ENCODE assay signal across 8 mouse cellular contexts in genomic region chr16:90283266-90283904, GRCm38 (mm10). TPM values are rescaled to one million over a fixed set of nuclear protein-coding genes. Genes with fewer than 3 reads are reported as not detected.
A peak's percentile ranks its signal among the peaks of the same experiment; 100 is the strongest.
DNase-seq lines count a peak whose midpoint lies in the region; ATAC-seq and TF ChIP-seq lines count a peak whose summit lies in the region.

No protein-coding gene starts in this region.

- H3K36me3 ChIP-seq in forebrain, embryonic 10.5 days (replicated peaks), result peaks cover 10% of the 10 kb centered on the region
- H3K36me3 ChIP-seq in hindbrain, embryonic 13.5 days, result no peaks in the 10 kb centered on the region
- no peaks in the 10 kb centered on the region for H3K36me3 ChIP-seq in limb, embryonic 15.5 days
- H3K36me3 ChIP-seq in midbrain, embryonic 15.5 days (replicated peaks), result no peaks in the 10 kb centered on the region
- no peaks in the 10 kb centered on the region for H3K36me3 ChIP-seq in stomach, postnatal 0 days (ENCODE audit: control insufficient read depth, insufficient read depth, low read length)

- peak overlapping the region; percentile 99 for H3K4me3 ChIP-seq in left cerebral cortex, adult 2 months
- peak overlapping the region; percentile 100 for H3K4me3 ChIP-seq in forebrain, embryonic 10.5 days
- peak overlapping the region; percentile 99 for H3K4me3 ChIP-seq in hindbrain, embryonic 13.5 days
- peak overlapping the region; percentile 100 for H3K4me3 ChIP-seq in limb, embryonic 15.5 days
- peak overlapping the region; percentile 88 for H3K4me3 ChIP-seq in midbrain, embryonic 15.5 days
- H3K4me3 ChIP-seq in stomach, postnatal 0 days (ENCODE audit: low read depth, low read length), result peak overlapping the region; percentile 99

- peak overlapping the region; percentile 87 for H3K27ac ChIP-seq in left cerebral cortex, adult 2 months
- H3K27ac ChIP-seq in forebrain, embryonic 10.5 days, result peak overlapping the region; percentile 99
- H3K27ac ChIP-seq in hindbrain, embryonic 13.5 days, result peak overlapping the region; percentile 96
- peak overlapping the region; percentile 95 for H3K27ac ChIP-seq in limb, embryonic 15.5 days
- peak overlapping the region; percentile 92 for H3K27ac ChIP-seq in midbrain, embryonic 15.5 days
- peak overlapping the region; percentile 97 for H3K27ac ChIP-seq in stomach, postnatal 0 days (replicated peaks)

- H3K4me1 ChIP-seq in forebrain, embryonic 10.5 days, result peaks cover 51% of the 10 kb centered on the region
- peaks cover 51% of the 10 kb centered on the region for H3K4me1 ChIP-seq in hindbrain, embryonic 13.5 days (replicated peaks)
- H3K4me1 ChIP-seq in limb, embryonic 15.5 days, result peaks cover 38% of the 10 kb centered on the region
- peaks cover 46% of the 10 kb centered on the region for H3K4me1 ChIP-seq in midbrain, embryonic 15.5 days
- H3K4me1 ChIP-seq in stomach, postnatal 0 days (replicated peaks; ENCODE audit: control insufficient read depth, insufficient read depth), result no peaks in the 10 kb centered on the region; the same call in 1 of the 2 replicates

- H3K9ac ChIP-seq in hindbrain, embryonic 13.5 days, result peak overlapping the region; percentile 98
- H3K9ac ChIP-seq in limb, embryonic 15.5 days, result peak overlapping the region; percentile 96
- H3K9ac ChIP-seq in midbrain, embryonic 15.5 days, result peak overlapping the region; percentile 87
- peak overlapping the region; percentile 98 for H3K9ac ChIP-seq in stomach, postnatal 0 days (ENCODE audit: low read length)

- no peak for TF ChIP-seq EP300 in stomach, postnatal 0 days (optimal IDR thresholded peaks at IDR 0.05)

- peak; percentile 31 for DNase-seq in left cerebral cortex, adult 2 months (ENCODE audit: extremely low spot score in 1 of 2, low spot score in 2 of 2)
- no peak for DNase-seq in left cerebral cortex, postnatal 4 days
- DNase-seq in brain, adult 2 months (ENCODE audit: low read depth, low spot score), result peak; percentile 30
- peak; percentile 58 for DNase-seq in forebrain, embryonic 10.5 days (ENCODE audit: extremely low spot score, low spot score)
- DNase-seq in stomach, postnatal 0 days (ENCODE audit: low spot score), result peak; percentile 69

- intact Hi-C loops in left cerebral cortex, adult 2 months (cut with DNase I), result loop anchor here (2.0 kb wide), 1 partner anchor 63 kb away; the partner anchor contains the start of gene Sod1
- intact Hi-C loops in left cerebral cortex, postnatal 4 days (cut with DNase I), result no loop called here

- no peaks in the 10 kb centered on the region for H3K27me3 ChIP-seq in forebrain, embryonic 10.5 days (ENCODE audit: poor library complexity, severe bottlenecking)
- no peaks in the 10 kb centered on the region for H3K27me3 ChIP-seq in hindbrain, embryonic 13.5 days
- H3K27me3 ChIP-seq in limb, embryonic 15.5 days, result no peaks in the 10 kb centered on the region
- no peaks in the 10 kb centered on the region; the same call in 1 of the 2 replicates for H3K27me3 ChIP-seq in midbrain, embryonic 15.5 days (replicated peaks)
- no peaks in the 10 kb centered on the region for H3K27me3 ChIP-seq in stomach, postnatal 0 days (ENCODE audit: control insufficient read depth, insufficient read depth, low read length)

- H3K9me3 ChIP-seq in forebrain, embryonic 10.5 days, result no peaks in the 10 kb centered on the region
- no peaks in the 10 kb centered on the region for H3K9me3 ChIP-seq in hindbrain, embryonic 13.5 days
- H3K9me3 ChIP-seq in limb, embryonic 15.5 days, result no peaks in the 10 kb centered on the region
- no peaks in the 10 kb centered on the region for H3K9me3 ChIP-seq in midbrain, embryonic 15.5 days
- no peaks in the 10 kb centered on the region for H3K9me3 ChIP-seq in stomach, postnatal 0 days (ENCODE audit: control insufficient read depth, low read length)

- H3K4me2 ChIP-seq in hindbrain, embryonic 13.5 days, result peak overlapping the region; percentile 94
- peak overlapping the region; percentile 76 for H3K4me2 ChIP-seq in limb, embryonic 15.5 days
- H3K4me2 ChIP-seq in midbrain, embryonic 15.5 days, result peak overlapping the region; percentile 90
- peak overlapping the region; percentile 82 for H3K4me2 ChIP-seq in stomach, postnatal 0 days (replicated peaks; ENCODE audit: low read depth)

- TF ChIP-seq CTCF in left cerebral cortex, adult 2 months (IDR thresholded peaks at IDR 0.05), result no peak; the same call in 1 of the 2 replicates
- TF ChIP-seq CTCF in stomach, postnatal 0 days (IDR thresholded peaks at IDR 0.05; ENCODE audit: low read depth), result no peak

- ATAC-seq in hindbrain, embryonic 13.5 days (ENCODE audit: low FRiP score), result peak; percentile 3; the same call in 1 of the 2 replicates
- no peak for ATAC-seq in limb, embryonic 15.5 days (ENCODE audit: insufficient number of reproducible peaks, low FRiP score, low TSS enrichment, low read depth)
- ATAC-seq in midbrain, embryonic 15.5 days (replicated peaks), result peak; percentile 18
- peak; percentile 37 for ATAC-seq in stomach, postnatal 0 days (ENCODE audit: low FRiP score, low TSS enrichment)

- WGBS in forebrain, embryonic 10.5 days, result under 1% methylated on average over 51 of the region's 53 CpGs
- under 1% methylated on average over 53 of the region's 53 CpGs for WGBS in hindbrain, embryonic 13.5 days
- WGBS in limb, embryonic 15.5 days, result under 1% methylated on average over 46 of the region's 53 CpGs
- under 1% methylated on average over 53 of the region's 53 CpGs for WGBS in midbrain, embryonic 15.5 days
- under 1% methylated on average over 48 of the region's 53 CpGs for WGBS in stomach, postnatal 0 days

RNA-seq across cellular contexts. Expression of gene Scaf4, which starts 0.9 kb away (rescaled TPM):
- total RNA-seq in left cerebral cortex, adult 2 months (2021), result 10 to 100 TPM; 48.2 to 51.3 TPM
- 10 to 100 TPM; 59.0 to 69.9 TPM for total RNA-seq in left cerebral cortex, postnatal 4 days (2021)
- 30.9 and 36.0 TPM in 2 replicates for polyA plus RNA-seq in forebrain, embryonic 10.5 days (2016; fragmentation: Nextera tagmentation; extraction: Ambion mirVana)
- polyA plus RNA-seq in hindbrain, embryonic 13.5 days (2015; fragmentation: Nextera tagmentation; extraction: Ambion mirVana), result 25.8 and 26.5 TPM in 2 replicates
- polyA plus RNA-seq in limb, embryonic 15.5 days (2015; fragmentation: Nextera tagmentation; extraction: Ambion mirVana), result 21.8 and 23.4 TPM in 2 replicates
- 27.8 and 30.1 TPM in 2 replicates for polyA plus RNA-seq in midbrain, embryonic 15.5 days (2015; fragmentation: Nextera tagmentation; extraction: Ambion mirVana)
- 8.3 and 9.8 TPM in 2 replicates for polyA plus RNA-seq in stomach, postnatal 0 days (2015; fragmentation: Nextera tagmentation; extraction: Ambion mirVana)
